Mouse (Mus musculus): ENCODE results near the gene Hoxd1. TPM values are rescaled to one million over a fixed set of nuclear protein-coding genes. Genes with fewer than 3 reads are reported as not detected.

The Hoxd1 gene
- polyA plus RNA-seq, 1 experiment from 2014 or later: 1.8 TPM

- Histone ChIP-seq H3K36me3 (ENCODE audit: insufficient read depth, low read length) (no peaks in the 10 kb centered on the region), H3K27ac (peak overlapping the region; percentile 43), H3K27me3 (ENCODE audit: insufficient read depth, low read length) (no peaks in the 10 kb centered on the region; the same call in 1 of the 2 replicates), H3K4me1 (replicated peaks; ENCODE audit: insufficient read depth, low read length) (peaks cover 17% of the 10 kb centered on the region; the same call in 1 of the 2 replicates), H3K4me2 (ENCODE audit: low read length) (peak overlapping the region; percentile 40), H3K9me3 (replicated peaks; ENCODE audit: low read length) (no peaks in the 10 kb centered on the region), H3K9ac (ENCODE audit: low read depth, low read length) (peak overlapping the region; percentile 48), H3K4me3 (replicated peaks; ENCODE audit: low read depth, low read length) (peak overlapping the region; percentile 18)
- DNase-seq (ENCODE audit: low spot score) (no peak), ATAC-seq (replicated peaks; ENCODE audit: low FRiP score, low read depth) (no peak)
- no peak for TF ChIP-seq CTCF (IDR thresholded peaks at IDR 0.05; ENCODE audit: low read depth)
- WGBS: 20% methylated on average over 57 of the region's 58 CpGs
Measured at GRCm38 (mm10) chr2:74746298-74746921, 16.4 kb upstream of the Hoxd1 start.

- no peak for TF ChIP-seq CTCF (IDR thresholded peaks at IDR 0.05; ENCODE audit: low read depth)
- Histone ChIP-seq H3K4me2 (ENCODE audit: low read length) (peak overlapping the region; percentile 40), H3K36me3 (ENCODE audit: insufficient read depth, low read length) (no peaks in the 10 kb centered on the region), H3K4me1 (replicated peaks; ENCODE audit: insufficient read depth, low read length) (peaks cover 17% of the 10 kb centered on the region; the same call in 1 of the 2 replicates), H3K4me3 (replicated peaks; ENCODE audit: low read depth, low read length) (peak overlapping the region; percentile 18; the same call in 1 of the 2 replicates), H3K9me3 (replicated peaks; ENCODE audit: low read length) (no peaks in the 10 kb centered on the region), H3K27ac (peak overlapping the region; percentile 43), H3K27me3 (ENCODE audit: insufficient read depth, low read length) (no peaks in the 10 kb centered on the region; the same call in 1 of the 2 replicates), H3K9ac (ENCODE audit: low read depth, low read length) (peak overlapping the region; percentile 48)
- WGBS: 29% methylated on average over 24 of the region's 24 CpGs
- DNase-seq (ENCODE audit: low spot score): no peak
- ATAC-seq (replicated peaks; ENCODE audit: low FRiP score, low read depth): 0 out of 2 replicates have a peak, but pooled peaks have one; percentile 9
Measured at GRCm38 (mm10) chr2:74747006-74747405, 15.8 kb upstream of the Hoxd1 start.

DNA sequence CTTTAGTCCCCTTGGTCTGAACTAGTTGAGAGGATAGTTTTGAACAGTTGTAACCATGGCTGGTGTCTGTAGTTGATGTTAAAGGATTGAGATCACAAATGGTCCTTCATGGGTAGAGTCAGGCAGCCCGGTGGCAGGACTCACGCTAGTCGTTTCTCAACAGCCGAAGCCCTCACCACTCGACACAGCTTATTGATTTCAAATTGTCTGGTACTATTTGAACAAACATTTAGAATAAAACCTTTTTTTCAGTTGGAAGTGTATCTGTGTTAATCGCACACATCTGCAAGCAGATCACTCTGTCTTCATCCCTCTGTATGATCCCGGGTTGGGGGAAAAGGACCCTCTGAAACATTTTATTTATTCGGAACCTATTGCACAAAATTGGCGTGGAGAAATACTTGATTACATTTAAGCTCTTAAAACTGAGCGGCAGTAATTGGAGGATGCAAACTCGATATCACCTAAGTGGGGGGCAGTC is 15.1 kb upstream of the Hoxd1 start:
- Histone ChIP-seq H3K4me3 (replicated peaks; ENCODE audit: low read depth, low read length) (peak overlapping the region; percentile 12; the same call in 1 of the 2 replicates), H3K36me3 (ENCODE audit: insufficient read depth, low read length) (no peaks in the 10 kb centered on the region), H3K27me3 (ENCODE audit: insufficient read depth, low read length) (no peaks in the 10 kb centered on the region; the same call in 1 of the 2 replicates), H3K27ac (no peak overlapping the region), H3K4me2 (ENCODE audit: low read length) (0 out of 2 replicates have a peak overlapping the region, but pooled peaks have one; percentile 40), H3K9ac (ENCODE audit: low read depth, low read length) (0 out of 2 replicates have a peak overlapping the region, but pooled peaks have one; percentile 24), H3K9me3 (replicated peaks; ENCODE audit: low read length) (no peaks in the 10 kb centered on the region), H3K4me1 (replicated peaks; ENCODE audit: insufficient read depth, low read length) (peaks cover 17% of the 10 kb centered on the region; the same call in 1 of the 2 replicates)
- WGBS: 72% methylated on average over 11 of the region's 11 CpGs
- TF ChIP-seq CTCF (IDR thresholded peaks at IDR 0.05; ENCODE audit: low read depth): no peak
- ATAC-seq (replicated peaks; ENCODE audit: low FRiP score, low read depth) (no peak), DNase-seq (ENCODE audit: low spot score) (no peak)

GRCm38 (mm10) chr2:74748436-74748995 is 14.3 kb upstream of the Hoxd1 start:
- H3K4me1 ChIP-seq (replicated peaks; ENCODE audit: insufficient read depth, low read length): peaks cover 17% of the 10 kb centered on the region; the same call in 1 of the 2 replicates
- no peaks in the 10 kb centered on the region for H3K9me3 ChIP-seq (replicated peaks; ENCODE audit: low read length)
- no peaks in the 10 kb centered on the region for H3K36me3 ChIP-seq (ENCODE audit: insufficient read depth, low read length)
- H3K4me2 ChIP-seq (ENCODE audit: low read length): peak overlapping the region; percentile 40; the same call in 1 of the 2 replicates
- H3K4me3 ChIP-seq (replicated peaks; ENCODE audit: low read depth, low read length): no peak overlapping the region
- no peak for ATAC-seq (replicated peaks; ENCODE audit: low FRiP score, low read depth)
- 0 out of 2 replicates have a peak overlapping the region, but pooled peaks have one; percentile 24 for H3K9ac ChIP-seq (ENCODE audit: low read depth, low read length)
- H3K27me3 ChIP-seq (ENCODE audit: insufficient read depth, low read length): no peaks in the 10 kb centered on the region; the same call in 1 of the 2 replicates
- 49% methylated on average over 9 of the region's 9 CpGs for WGBS
- TF ChIP-seq CTCF (IDR thresholded peaks at IDR 0.05; ENCODE audit: low read depth): no peak
- H3K27ac ChIP-seq: peak overlapping the region; percentile 51; the same call in 1 of the 2 replicates
- no peak for DNase-seq (ENCODE audit: low spot score)

- peak overlapping the region; percentile 51 for H3K9ac ChIP-seq (ENCODE audit: low read depth, low read length)
- DNase-seq (ENCODE audit: low spot score): peak; percentile 91
- 1% methylated on average over 47 of the region's 47 CpGs for WGBS
- H3K9me3 ChIP-seq (replicated peaks; ENCODE audit: low read length): no peaks in the 10 kb centered on the region
- H3K27ac ChIP-seq: peak overlapping the region; percentile 51
- peaks cover 17% of the 10 kb centered on the region; the same call in 1 of the 2 replicates for H3K4me1 ChIP-seq (replicated peaks; ENCODE audit: insufficient read depth, low read length)
- H3K27me3 ChIP-seq (ENCODE audit: insufficient read depth, low read length): no peaks in the 10 kb centered on the region; the same call in 1 of the 2 replicates
- H3K4me3 ChIP-seq (replicated peaks; ENCODE audit: low read depth, low read length): peak overlapping the region; percentile 35
- H3K36me3 ChIP-seq (ENCODE audit: insufficient read depth, low read length): no peaks in the 10 kb centered on the region
- H3K4me2 ChIP-seq (ENCODE audit: low read length): peak overlapping the region; percentile 76
- ATAC-seq (replicated peaks; ENCODE audit: low FRiP score, low read depth): peak; percentile 83
- no peak for TF ChIP-seq CTCF (IDR thresholded peaks at IDR 0.05; ENCODE audit: low read depth)
Measured at GRCm38 (mm10) chr2:74749337-74750121, 13.3 kb upstream of the Hoxd1 start.
